Mouse (Mus musculus) hematopoietic stem cell, adult 5-6 weeks (primary cell): ENCODE results near the gene Celsr3. TPM values are rescaled to one million over a fixed set of nuclear protein-coding genes. Genes with fewer than 3 reads are reported as not detected.

ENCODE experiments used
- ATAC-seq, 2 experiments: fragments of 125-278 bp in 1 of 2; replicated peaks in 1 of 2; 2 replicates each; pipeline ENCODE4 v1.8.0; 2016 to 2017; ENCODE audit warnings: inconsistent platforms in 2 of 2, mild to moderate bottlenecking in 2 of 2, moderate number of reproducible peaks in 2 of 2, low read depth in 1 of 2, moderate TSS enrichment in 1 of 2; ENCODE audit not compliant: low FRiP score in 2 of 2, poor library complexity in 2 of 2, severe bottlenecking in 2 of 2, insufficient read depth in 1 of 2, low TSS enrichment in 1 of 2
- total RNA-seq: library from RNA; stranded (forward); fragments of 172-1452, 232-1000 nt; gene quantifications from 2 replicates; pipeline ENCODE4 v1.2.3, GENCODE M21; 2017

Gene Celsr3
- total RNA-seq, 1 experiment from 2014 or later = not detected

DNA sequence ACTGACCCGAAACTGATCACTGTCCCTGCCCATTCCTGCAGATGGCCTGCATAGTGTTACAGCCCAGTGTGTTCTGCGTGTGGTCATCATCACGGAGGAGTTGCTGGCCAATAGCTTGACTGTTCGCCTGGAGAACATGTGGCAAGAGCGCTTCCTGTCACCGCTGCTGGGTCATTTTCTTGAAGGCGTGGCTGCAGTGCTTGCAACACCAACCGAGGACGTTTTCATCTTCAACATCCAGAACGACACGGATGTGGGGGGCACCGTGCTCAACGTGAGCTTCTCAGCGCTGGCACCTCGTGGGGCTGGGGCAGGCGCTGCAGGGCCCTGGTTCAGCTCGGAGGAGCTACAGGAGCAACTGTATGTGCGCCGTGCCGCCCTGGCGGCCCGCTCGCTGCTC, 5.5 kb downstream of the Celsr3 start:
- ATAC-seq = peak; percentile 15 to 54; a peak in 2 of 4 replicates

DNA sequence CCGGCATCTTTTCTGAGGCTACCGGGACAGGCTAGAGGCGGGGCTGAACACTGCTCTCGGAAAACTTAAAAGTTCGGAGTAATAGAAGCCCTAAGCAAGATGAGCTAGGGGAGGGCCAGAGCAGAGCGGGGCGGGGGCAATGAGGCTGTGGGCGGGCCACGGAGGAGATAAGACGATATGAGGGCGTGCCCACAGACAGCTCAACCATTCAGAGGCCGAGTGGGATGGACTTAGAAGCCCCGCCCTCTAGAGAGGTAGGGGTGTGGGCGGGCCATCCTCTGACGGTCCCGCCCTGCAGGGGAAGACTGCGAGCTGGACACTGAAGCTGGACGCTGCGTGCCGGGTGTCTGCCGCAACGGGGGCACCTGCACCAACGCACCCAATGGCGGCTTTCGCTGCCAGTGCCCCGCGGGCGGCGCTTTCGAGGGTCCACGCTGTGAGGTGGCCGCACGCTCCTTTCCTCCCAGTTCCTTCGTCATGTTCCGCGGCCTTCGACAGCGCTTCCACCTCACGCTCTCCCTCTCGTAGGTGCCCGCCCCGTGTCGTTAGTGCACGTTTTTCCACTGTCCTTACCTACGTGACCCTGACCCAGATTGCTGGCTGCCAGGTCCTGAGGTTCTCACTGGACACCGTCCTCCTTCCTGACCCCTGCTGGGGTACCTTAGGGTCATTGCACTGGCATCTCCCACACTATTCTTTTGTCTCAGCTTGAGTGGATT, 6.4 kb downstream of the Celsr3 start:
- ATAC-seq = peak; percentile 88 to 93

DNA sequence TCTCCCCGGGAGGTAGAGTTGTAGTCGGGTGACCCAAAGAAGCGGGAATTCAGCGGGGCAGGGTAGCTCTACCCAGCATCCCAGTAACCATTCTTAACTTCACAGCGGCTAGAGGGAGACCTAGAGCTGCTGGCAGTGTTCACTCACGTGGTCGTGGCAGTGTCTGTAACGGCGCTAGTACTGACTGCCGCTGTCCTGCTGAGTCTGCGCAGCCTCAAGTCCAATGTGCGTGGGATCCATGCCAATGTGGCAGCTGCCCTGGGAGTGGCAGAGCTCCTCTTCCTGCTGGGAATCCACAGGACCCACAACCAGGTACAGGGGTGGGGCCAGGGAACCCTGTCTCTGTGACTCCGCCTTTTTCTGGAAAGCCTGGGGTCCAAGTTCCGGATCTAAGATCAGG, 16.9 kb downstream of the Celsr3 start:
- ATAC-seq = peak in 1 of 2 experiments; percentile 60; a peak in 3 of 4 replicates

DNA sequence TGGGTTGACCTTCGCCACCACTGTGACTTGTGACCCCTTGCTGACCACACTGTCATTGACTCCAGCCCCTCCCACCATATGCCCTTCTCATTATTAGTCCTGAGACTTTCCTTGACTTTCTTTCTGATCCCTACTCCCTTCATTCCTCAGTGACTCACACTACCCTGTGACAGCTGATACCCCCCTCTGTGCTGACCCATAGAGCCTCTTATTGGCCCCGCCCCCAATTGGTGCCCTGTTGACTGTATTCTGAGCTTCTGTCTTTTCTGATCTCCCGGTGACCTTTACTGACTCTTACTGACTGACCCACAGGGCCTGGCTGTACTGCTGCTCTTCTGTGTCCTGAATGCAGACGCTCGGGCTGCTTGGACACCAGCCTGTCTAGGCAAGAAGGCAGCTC, 19.3 kb downstream of the Celsr3 start:
- no peak for ATAC-seq

- no peak for ATAC-seq
Measured at GRCm38 (mm10) chr9:108847374-108847773, 21.3 kb downstream of the Celsr3 start.

DNA sequence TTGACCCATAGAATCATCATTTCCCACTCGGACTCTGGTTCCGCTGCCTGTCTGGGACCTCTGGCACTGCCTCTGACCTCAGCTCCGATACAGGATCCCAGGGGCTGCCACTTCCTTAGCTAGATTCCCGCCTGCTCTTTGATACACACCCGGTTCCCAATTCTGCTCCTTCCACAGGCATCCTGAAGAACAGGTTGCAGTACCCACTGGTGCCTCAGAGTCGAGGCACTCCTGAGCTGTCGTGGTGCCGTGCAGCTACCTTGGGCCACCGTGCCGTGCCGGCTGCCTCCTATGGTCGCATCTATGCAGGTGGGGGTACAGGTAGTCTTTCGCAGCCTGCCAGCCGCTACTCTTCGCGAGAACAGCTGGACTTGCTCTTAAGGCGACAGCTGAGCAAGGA, 22.3 kb downstream of the Celsr3 start:
- no peak for ATAC-seq

- no peak for ATAC-seq
Measured at GRCm38 (mm10) chr9:108852976-108853375, 26.9 kb downstream of the Celsr3 start, which contains the start of gene Slc26a6. Gene Slc26a6, plus strand, starts transcription at chr9:108853283.

DNA sequence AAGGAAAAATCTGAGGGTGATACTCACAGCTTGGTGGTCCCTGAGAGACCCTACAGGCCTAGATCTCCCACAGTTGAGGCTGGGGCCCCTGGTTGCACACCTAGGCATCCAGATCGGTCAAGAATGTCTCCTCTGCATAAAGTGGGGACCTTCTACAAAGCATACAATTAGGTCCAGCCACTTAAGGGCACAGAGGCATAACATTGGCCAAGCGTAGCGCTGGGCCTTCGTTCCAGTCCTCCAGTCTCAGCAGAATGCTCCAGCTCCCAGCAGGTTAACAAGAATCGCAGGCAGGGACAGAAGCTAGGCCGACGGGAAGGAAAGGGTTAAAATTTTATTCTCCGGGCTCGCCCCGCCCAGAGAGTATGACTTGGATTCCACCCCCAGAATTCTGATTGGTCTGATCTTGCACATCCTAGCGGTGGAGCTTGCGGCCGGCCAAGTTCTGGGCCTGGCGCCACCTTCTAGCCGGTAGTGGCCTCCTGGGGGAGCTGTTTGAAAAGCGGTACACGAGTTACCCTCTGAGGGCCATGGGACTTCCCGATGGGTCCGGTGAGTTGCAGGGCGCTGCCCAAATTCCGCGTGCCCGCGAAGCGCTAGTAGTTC, 27.6 kb downstream of the Celsr3 start:
- ATAC-seq = peak; percentile 91 to 93

DNA sequence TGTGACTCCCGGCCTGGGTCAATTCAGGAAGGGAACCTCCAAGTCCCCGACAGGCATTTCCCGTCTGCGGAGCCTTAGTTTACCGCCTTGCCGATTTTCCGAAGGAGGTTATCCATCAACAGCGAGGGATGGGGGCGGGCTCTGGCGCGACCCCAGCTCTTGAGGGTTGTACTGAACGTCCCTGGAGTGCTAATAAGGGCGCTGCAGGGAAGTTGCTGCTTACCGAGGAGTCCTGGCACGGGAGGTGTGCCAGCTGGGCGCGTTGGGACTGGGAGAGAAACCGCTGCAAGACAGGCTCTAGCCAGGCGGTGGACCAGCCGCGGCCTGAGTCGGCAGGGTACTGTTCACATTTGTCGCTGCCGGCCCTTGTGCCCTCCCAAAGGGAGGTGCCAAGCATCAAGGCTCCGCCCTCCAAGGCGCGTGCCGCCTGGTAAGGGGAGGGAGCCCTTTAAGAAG, 28.1 kb downstream of the Celsr3 start:
- peak; percentile 86 to 89 for ATAC-seq

DNA sequence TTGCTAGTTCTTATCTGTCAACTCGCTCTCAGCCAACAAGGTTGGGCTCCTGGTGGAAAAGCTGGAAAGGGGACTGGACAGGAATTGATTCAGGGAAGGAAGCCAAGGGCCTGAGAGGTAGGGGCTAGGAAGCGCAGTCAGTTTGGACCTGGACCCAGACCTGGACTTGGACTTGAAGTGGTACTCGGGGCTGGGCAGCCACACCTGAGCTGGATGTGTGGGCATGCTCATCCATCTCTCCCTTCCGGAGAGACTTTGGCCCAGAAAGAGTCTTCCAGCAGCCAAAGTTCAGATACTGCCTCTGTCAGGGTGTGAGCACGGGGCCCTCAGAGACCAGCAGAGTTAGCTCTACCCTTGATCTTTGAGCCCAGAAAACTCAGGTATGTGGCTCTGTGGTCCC, 29.2 kb downstream of the Celsr3 start:
- no peak for ATAC-seq

- no peak for ATAC-seq
Measured at GRCm38 (mm10) chr9:108858792-108859527, 32.8 kb downstream of the Celsr3 start.

Other genes starting within 250 kb of the Celsr3 start
- gene Wdr6, start 247.6 kb upstream of the Celsr3 start, total RNA-seq = 28.8 and 35.4 TPM in 2 replicates
- gene P4htm, start 228.7 kb upstream of the Celsr3 start, total RNA-seq = 2.1 and 5.4 TPM in 2 replicates
- gene Arih2, start 176.9 kb upstream of the Celsr3 start, total RNA-seq = 69.7 and 70.8 TPM in 2 replicates
- gene Slc25a20, start 164.2 kb upstream of the Celsr3 start, total RNA-seq = 40.5 and 43.7 TPM in 2 replicates
- 21.9 and 29.5 TPM in 2 replicates for gene Prkar2a, start 137.0 kb upstream of the Celsr3 start, total RNA-seq
- gene Ip6k2, start 42.5 kb upstream of the Celsr3 start, total RNA-seq = 56.8 and 67.9 TPM in 2 replicates
- 1.7 and 2.9 TPM in 2 replicates for gene Nckipsd, start 18.0 kb upstream of the Celsr3 start, total RNA-seq
- 1.8 and 1.9 TPM in 2 replicates for gene Slc26a6, start 27.0 kb downstream of the Celsr3 start, total RNA-seq
- gene Tmem89, start 88.3 kb downstream of the Celsr3 start, total RNA-seq = 0.65 TPM in 1 of 2 replicates, not detected in the other
- 163 and 254 TPM in 2 replicates for gene Uqcrc1, start 110.3 kb downstream of the Celsr3 start, total RNA-seq
- gene Col7a1, start 127.3 kb downstream of the Celsr3 start, total RNA-seq = 1.0 TPM in 1 of 2 replicates, not detected in the other
- gene Ucn2, start 159.7 kb downstream of the Celsr3 start, total RNA-seq = not detected in 2 replicates
- 15.3 and 40.1 TPM in 2 replicates for gene Pfkfb4, start 165.5 kb downstream of the Celsr3 start, total RNA-seq
- 416 and 906 TPM in 2 replicates for gene Shisa5, start 212.2 kb downstream of the Celsr3 start, total RNA-seq
- gene Trex1, start 233.4 kb downstream of the Celsr3 start, total RNA-seq = 5.9 and 13.9 TPM in 2 replicates
- gene Atrip, start 247.8 kb downstream of the Celsr3 start, total RNA-seq = 20.9 and 25.5 TPM in 2 replicates